Mouse (Mus musculus) midbrain, embryonic 15.5 days (tissue): ENCODE results near the gene Ank2. TPM values are rescaled to one million over a fixed set of nuclear protein-coding genes. Genes with fewer than 3 reads are reported as not detected.

Experiments
- ATAC-seq: fragments of 200-750 bp; cut with Nextera tagmentation; replicated peaks from 2 replicates; pipeline ENCODE4 v1.8.0; 2017; ENCODE audit warnings: moderate TSS enrichment
- H3K27ac ChIP-seq: fragments of 300-500 bp; sonication (generic); 2 replicates; pipeline ENCODE4 v1.5.1; 2015; ENCODE audit warnings: mild to moderate bottlenecking, inconsistent platforms
- H3K27me3 ChIP-seq: fragments of 300-500 bp; sonication (generic); replicated peaks from 2 replicates; pipeline ENCODE4 v1.6.1; 2015; ENCODE audit warnings: inconsistent platforms
- H3K36me3 ChIP-seq: fragments of 300-500 bp; sonication (generic); replicated peaks from 2 replicates; pipeline ENCODE4 v1.6.1; 2015; ENCODE audit warnings: inconsistent platforms
- H3K4me1 ChIP-seq: fragments of 300-500 bp; sonication (generic); 2 replicates; pipeline ENCODE4 v1.6.1; 2015; ENCODE audit warnings: inconsistent platforms
- H3K4me2 ChIP-seq: fragments of 300-500 bp; sonication (generic); 2 replicates; pipeline ENCODE4 v1.6.1; 2015; ENCODE audit warnings: inconsistent platforms, mild to moderate bottlenecking, moderate library complexity
- H3K4me3 ChIP-seq: fragments of 300-500 bp; sonication (generic); 2 replicates; pipeline ENCODE4 v1.5.1; 2015; ENCODE audit warnings: mild to moderate bottlenecking, inconsistent platforms
- H3K9ac ChIP-seq: fragments of 300-500 bp; sonication (generic); 2 replicates; pipeline ENCODE4 v1.6.1; 2015; ENCODE audit warnings: mild to moderate bottlenecking, inconsistent platforms
- H3K9me3 ChIP-seq: fragments of 300-500 bp; sonication (generic); 2 replicates; pipeline ENCODE4 v1.6.1; 2016; ENCODE audit warnings: inconsistent platforms
- WGBS: fragments of 180-500 bp; shearing (Covaris S2); methylation state at CpG from one replicate; pipeline ENCODE4 v1.1.7; 2015; ENCODE audit warnings: mixed read lengths; 5-methylcytosine and 5-hydroxymethylcytosine counted together
- polyA plus RNA-seq: library from polyadenylated mRNA; unstranded; fragments of >200 nt; fragmentation: Nextera tagmentation; extraction: Ambion mirVana; gene quantifications from 2 replicates; pipeline ENCODE4 v1.2.1, GENCODE M21; 2015

Gene Ank2
- polyA plus RNA-seq, 1 experiment from 2014 or later: 216 TPM

DNA sequence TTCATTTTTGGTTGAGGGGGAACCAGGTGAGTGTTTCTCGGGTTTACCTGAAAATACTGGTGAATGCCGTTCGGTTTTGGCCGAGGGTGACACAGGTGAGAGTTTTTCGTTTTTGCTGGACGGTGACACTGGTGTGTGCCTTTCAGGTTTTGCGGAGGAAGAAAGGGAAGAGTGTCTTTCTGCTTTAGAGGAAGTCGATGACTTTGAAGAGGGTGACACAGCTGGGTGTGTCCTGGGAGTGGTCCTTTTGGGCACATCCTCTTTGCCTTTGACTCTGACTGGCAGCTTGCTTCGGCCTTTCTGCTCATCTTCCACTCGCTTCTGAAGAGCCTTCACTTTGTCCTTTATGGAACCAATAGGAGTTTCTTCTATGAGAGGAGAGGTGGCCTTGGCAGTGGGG, 552.6 kb downstream of the Ank2 start:
- Histone ChIP-seq H3K4me2 (no peak overlapping the region), H3K4me1 (no peaks in the 10 kb centered on the region), H3K36me3 (peaks cover 62% of the 10 kb centered on the region), H3K4me3 (no peak overlapping the region), H3K9me3 (no peaks in the 10 kb centered on the region), H3K9ac (no peak overlapping the region), H3K27ac (no peak overlapping the region), H3K27me3 (no peaks in the 10 kb centered on the region)
- 97% methylated on average over 10 of the region's 10 CpGs for WGBS
- ATAC-seq: no peak

DNA sequence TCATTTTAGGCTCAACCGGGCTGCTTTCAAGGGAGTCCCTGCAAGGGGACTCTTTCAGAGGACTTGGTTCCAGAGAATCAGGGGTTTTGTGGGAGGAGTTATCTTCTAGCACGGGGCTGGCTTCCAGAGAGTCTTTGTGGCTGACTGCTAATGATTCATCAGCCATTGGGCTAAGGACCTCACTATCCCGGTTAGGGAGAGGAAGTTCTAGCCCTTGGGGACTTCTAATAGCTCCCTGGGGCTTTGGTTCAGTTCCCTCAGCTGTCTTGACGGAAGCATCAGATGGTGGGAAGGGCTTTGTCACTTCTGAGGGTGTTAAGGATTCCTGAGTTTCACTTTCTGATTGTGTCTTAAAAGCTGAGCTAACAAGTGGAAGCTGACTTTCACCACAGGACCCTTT, 554.3 kb downstream of the Ank2 start:
- Histone ChIP-seq H3K9ac (no peak overlapping the region), H3K27me3 (no peaks in the 10 kb centered on the region), H3K4me2 (no peak overlapping the region), H3K9me3 (no peaks in the 10 kb centered on the region), H3K27ac (no peak overlapping the region), H3K4me1 (no peaks in the 10 kb centered on the region), H3K36me3 (peaks cover 68% of the 10 kb centered on the region), H3K4me3 (no peak overlapping the region)
- no peak for ATAC-seq
- WGBS: 73% methylated on average over 4 of the region's 4 CpGs

DNA sequence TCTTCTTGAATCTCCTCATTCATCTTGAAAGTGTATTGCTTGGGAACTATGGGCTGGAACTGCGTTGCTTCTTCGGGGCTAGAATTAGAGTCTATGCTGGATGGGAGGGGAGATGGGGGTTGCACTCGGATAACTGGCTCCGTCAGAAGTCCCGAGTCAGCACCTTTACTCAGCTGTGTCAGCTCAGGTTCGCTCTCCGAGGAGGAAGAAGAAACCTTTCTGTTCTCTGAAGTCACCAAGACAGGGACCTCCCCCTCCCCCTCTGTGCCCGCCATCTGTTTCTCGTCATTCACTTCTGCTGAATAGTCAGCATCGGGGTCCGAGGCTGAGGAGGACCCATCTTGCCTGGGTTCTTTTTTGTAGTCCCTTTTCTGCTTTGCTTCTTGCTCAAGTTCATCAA, 555.1 kb downstream of the Ank2 start:
- no peak overlapping the region for H3K9ac ChIP-seq
- H3K4me2 ChIP-seq: no peak overlapping the region
- ATAC-seq: no peak
- H3K9me3 ChIP-seq: no peaks in the 10 kb centered on the region
- no peaks in the 10 kb centered on the region for H3K27me3 ChIP-seq
- no peak overlapping the region for H3K4me3 ChIP-seq
- H3K36me3 ChIP-seq: peaks cover 70% of the 10 kb centered on the region
- WGBS: 90% methylated on average over 11 of the region's 11 CpGs
- H3K27ac ChIP-seq: no peak overlapping the region
- H3K4me1 ChIP-seq: no peaks in the 10 kb centered on the region

DNA sequence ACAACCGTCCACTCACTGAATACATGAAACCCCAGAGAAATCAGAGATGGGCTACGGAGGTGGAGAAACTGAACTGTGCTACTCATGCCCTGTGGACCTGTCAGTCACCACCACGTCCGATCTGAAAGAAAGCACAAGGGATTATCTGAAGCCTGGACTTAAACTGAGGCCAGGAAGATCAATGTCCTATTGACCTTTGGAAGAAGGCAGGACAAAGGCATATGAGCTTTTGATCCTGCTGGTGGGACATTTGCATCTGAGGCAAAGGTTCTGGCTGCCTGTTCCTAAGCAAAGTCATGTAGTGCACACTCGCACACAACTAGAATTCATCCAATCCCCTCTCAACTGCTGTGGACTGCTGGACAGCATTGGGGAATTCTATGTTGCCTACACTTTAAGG, 558.7 kb downstream of the Ank2 start:
- Histone ChIP-seq H3K4me2 (no peak overlapping the region), H3K9me3 (no peaks in the 10 kb centered on the region), H3K36me3 (peaks cover 67% of the 10 kb centered on the region), H3K4me1 (no peaks in the 10 kb centered on the region), H3K9ac (no peak overlapping the region), H3K27me3 (no peaks in the 10 kb centered on the region), H3K4me3 (no peak overlapping the region), H3K27ac (no peak overlapping the region)
- no peak for ATAC-seq
- WGBS: 24% methylated on average over 5 of the region's 5 CpGs

DNA sequence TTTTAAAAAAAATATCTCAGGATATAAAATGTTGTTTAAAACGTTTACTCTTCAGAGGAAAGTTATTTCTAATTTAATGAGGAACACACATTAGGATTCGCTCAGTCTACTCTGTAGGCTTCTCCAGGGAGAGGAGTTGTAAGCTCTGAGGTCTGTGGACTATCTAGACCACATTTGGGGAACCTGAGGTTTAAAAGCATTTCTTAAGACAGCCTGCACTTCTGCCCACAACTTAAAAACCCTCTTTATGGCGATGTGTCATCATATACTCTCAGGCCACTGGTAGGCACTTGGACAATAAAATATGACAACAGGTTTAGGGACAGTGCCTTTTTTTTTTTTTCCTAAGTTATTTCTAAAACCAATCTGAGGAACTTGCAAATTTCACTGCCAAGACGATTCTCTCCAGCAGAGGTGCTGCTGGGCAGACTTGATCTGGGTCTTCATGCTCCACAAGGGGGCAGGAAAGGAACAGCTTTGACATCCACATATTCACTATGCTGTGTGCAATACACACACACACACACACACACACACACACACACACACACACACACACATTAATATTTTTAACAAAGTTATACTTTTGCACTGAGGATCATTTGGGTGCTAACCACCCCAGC, 567.2 kb downstream of the Ank2 start:
- peak; percentile 44 for ATAC-seq
- no peak overlapping the region for H3K27ac ChIP-seq
- H3K36me3 ChIP-seq: peaks cover 42% of the 10 kb centered on the region
- H3K9me3 ChIP-seq: no peaks in the 10 kb centered on the region
- H3K4me3 ChIP-seq: no peak overlapping the region
- no peaks in the 10 kb centered on the region for H3K27me3 ChIP-seq
- WGBS: 74% methylated on average over 4 of the region's 4 CpGs
- no peak overlapping the region for H3K4me2 ChIP-seq
- no peaks in the 10 kb centered on the region for H3K4me1 ChIP-seq
- H3K9ac ChIP-seq: no peak overlapping the region

DNA sequence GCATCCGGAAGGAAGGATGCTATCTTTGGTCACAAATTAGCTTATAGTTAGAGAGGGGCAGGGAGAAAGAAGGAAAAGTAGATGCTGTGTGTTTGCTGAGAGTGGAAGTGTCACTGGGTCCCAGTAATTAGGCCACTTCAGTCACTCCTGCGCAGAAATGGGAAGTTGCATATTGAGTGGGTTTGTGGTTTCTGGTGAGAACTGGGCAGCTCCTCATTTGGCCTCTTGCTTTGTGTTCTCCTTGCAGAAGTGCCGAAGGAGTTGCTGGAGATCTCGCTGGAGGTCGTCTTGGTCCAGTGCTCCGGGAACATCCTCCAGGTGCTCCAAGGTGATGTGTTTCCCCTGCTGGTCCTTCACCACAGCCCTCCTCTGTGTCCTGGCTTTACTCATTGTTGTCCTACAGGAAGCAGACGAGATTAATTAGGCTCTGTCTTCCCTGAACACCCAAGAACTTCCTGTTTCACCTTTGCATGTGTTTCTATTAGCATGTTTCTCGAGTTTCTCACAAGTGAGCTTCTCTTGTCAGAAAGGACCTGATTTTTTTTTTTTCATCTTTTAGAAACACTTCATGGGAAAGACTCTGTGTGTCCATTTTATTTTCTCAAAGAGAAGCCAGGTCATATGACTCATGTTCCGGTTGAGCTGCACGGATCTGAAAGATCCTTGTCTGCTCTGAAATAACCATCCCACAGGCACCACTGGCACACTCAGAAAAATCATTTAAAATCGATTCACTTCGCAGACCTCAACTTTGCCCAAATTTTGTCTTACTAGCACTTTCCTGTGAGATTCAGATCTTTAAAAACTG, 575.4 kb downstream of the Ank2 start:
- Histone ChIP-seq H3K4me3 (no peak overlapping the region), H3K4me2 (no peak overlapping the region), H3K27me3 (no peaks in the 10 kb centered on the region), H3K27ac (no peak overlapping the region), H3K9ac (no peak overlapping the region), H3K36me3 (peaks cover 21% of the 10 kb centered on the region; the same call in 1 of the 2 replicates), H3K4me1 (no peaks in the 10 kb centered on the region), H3K9me3 (no peaks in the 10 kb centered on the region)
- WGBS: 83% methylated on average over 12 of the region's 12 CpGs
- ATAC-seq: no peak

DNA sequence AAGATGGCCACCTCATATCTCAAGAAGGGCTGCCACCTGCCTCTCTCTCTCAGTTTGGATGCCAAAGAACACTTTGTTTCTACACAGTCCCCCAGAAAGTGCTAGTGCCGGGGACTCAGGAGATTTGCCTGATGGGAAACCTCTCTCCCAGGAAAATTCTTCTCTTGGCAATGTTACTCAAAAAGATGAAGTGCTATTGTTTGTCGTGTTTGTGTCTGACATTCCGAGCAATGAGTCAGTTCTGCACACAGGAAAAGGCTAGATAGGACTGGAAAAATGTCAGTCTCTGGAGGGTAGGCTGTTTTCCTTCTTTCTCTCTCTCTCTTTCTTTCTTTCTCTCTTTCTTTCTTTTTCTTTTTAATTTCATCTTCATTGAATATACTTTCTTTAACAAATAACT, 577.2 kb downstream of the Ank2 start:
- 71% methylated on average over 3 of the region's 3 CpGs for WGBS
- Histone ChIP-seq H3K27ac (no peak overlapping the region), H3K9me3 (no peaks in the 10 kb centered on the region), H3K27me3 (no peaks in the 10 kb centered on the region), H3K4me3 (no peak overlapping the region), H3K4me2 (no peak overlapping the region), H3K4me1 (no peaks in the 10 kb centered on the region), H3K9ac (no peak overlapping the region), H3K36me3 (peaks cover 21% of the 10 kb centered on the region; the same call in 1 of the 2 replicates)
- ATAC-seq: no peak

DNA sequence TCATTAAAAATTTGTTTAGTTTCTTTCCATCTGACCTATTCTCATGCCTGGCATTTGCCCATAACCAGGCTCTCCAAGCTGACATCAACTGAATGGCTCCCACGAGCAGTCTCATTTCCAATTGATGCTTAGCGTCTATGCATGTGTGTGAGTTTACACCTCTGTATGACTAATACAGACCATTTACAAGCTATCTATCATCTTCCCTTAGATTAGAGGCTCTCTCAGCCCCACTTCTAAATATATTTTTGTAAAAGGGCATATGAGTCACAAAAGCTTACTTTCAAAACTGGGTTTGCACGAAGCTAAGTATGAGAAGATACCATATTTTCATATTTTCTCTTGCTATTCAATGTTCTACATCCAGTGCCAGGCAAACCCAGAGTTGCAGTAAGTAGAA, 578.9 kb downstream of the Ank2 start:
- no peak overlapping the region for H3K4me2 ChIP-seq
- no peaks in the 10 kb centered on the region for H3K4me1 ChIP-seq
- ATAC-seq: no peak
- 87% methylated on average over 3 of the region's 3 CpGs for WGBS
- no peak overlapping the region for H3K4me3 ChIP-seq
- H3K9ac ChIP-seq: no peak overlapping the region
- H3K27ac ChIP-seq: no peak overlapping the region
- H3K36me3 ChIP-seq: peaks cover 16% of the 10 kb centered on the region; the same call in 1 of the 2 replicates
- H3K27me3 ChIP-seq: no peaks in the 10 kb centered on the region
- H3K9me3 ChIP-seq: no peaks in the 10 kb centered on the region

DNA sequence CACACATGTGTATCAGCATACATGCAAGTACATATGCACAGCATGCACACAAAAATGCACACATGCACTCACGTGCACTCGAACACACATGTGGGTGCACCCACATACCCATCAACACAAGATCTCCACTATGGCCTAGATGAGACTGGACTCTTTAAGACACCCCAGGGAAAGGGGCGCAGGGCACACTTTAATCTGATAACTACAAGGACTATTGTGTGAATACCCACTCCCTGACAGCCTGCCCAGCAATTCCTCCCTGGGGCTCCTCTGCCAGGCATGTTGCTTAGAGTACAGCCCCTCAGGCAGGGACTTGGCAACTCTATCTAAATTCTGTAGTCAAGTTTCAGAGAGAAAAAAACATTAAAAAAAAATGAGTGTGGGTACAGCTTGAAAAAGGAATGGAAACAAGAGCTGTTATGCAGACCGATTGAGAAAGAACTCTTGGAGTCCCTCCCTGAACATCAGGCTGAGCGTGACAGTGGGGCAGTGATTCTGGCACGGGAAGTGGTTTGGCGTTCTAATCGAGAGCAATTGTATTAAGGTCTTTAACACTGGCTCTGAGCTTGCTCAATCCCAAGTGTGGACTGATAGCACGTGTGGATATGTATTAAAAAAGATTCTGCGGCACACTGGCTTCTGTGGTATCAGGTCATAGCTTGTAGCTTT, 580.2 kb downstream of the Ank2 start:
- Histone ChIP-seq H3K36me3 (peaks cover 16% of the 10 kb centered on the region; the same call in 1 of the 2 replicates), H3K9me3 (no peaks in the 10 kb centered on the region), H3K4me1 (no peaks in the 10 kb centered on the region), H3K4me2 (no peak overlapping the region), H3K27ac (no peak overlapping the region), H3K4me3 (no peak overlapping the region), H3K9ac (no peak overlapping the region), H3K27me3 (no peaks in the 10 kb centered on the region)
- ATAC-seq: peak; percentile 27; the same call in 1 of the 2 replicates
- 81% methylated on average over 10 of the region's 10 CpGs for WGBS

DNA sequence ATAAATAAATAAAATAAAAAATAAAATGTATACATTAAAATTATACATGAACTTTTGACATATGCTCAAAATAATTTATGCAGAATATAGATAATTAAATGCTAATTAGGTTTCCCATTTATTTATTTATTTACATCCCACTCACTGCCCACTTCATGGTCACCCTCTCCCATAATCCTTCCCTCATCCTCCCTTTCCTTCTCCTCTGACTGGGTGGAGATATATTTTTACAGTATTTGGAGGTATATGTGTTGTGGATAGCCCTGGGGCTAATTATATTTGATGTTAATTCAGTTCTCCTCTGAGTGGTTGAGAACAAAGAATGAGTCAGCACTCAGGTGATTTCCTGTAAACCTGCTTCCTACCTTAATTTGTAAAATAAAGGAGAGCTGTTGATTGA, 582.8 kb downstream of the Ank2 start:
- Histone ChIP-seq H3K4me3 (no peak overlapping the region), H3K9ac (no peak overlapping the region), H3K4me1 (no peaks in the 10 kb centered on the region), H3K4me2 (no peak overlapping the region), H3K9me3 (no peaks in the 10 kb centered on the region), H3K36me3 (0 out of 2 replicates have a peak, but pooled peaks cover 3% of the 10 kb centered on the region), H3K27me3 (no peaks in the 10 kb centered on the region), H3K27ac (no peak overlapping the region)
- ATAC-seq: no peak

DNA sequence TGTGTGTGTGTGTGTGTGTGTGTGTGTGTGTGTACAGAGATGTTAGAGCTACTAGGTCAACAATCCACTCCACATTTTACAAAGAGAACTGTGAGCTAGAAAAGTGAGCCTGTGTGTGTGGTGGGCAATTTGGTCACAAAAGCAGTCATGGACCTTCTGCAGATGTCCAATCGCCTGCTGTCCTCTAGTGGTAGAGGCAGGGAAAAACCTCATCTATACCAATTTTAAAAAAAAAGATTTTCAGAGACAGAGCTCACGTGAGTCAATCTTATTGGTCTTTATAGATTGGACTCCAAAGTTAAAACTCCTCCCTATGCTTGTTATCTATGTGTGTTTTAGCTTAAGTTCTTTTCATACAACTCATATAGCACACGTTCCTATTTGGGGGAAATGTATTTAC, 595.6 kb downstream of the Ank2 start:
- Histone ChIP-seq H3K4me2 (no peak overlapping the region), H3K27me3 (no peaks in the 10 kb centered on the region), H3K4me3 (no peak overlapping the region), H3K27ac (no peak overlapping the region), H3K36me3 (no peaks in the 10 kb centered on the region), H3K4me1 (no peaks in the 10 kb centered on the region), H3K9me3 (no peaks in the 10 kb centered on the region), H3K9ac (no peak overlapping the region)
- 14% methylated on average over 3 of the region's 3 CpGs for WGBS
- ATAC-seq: peak; percentile 90

DNA sequence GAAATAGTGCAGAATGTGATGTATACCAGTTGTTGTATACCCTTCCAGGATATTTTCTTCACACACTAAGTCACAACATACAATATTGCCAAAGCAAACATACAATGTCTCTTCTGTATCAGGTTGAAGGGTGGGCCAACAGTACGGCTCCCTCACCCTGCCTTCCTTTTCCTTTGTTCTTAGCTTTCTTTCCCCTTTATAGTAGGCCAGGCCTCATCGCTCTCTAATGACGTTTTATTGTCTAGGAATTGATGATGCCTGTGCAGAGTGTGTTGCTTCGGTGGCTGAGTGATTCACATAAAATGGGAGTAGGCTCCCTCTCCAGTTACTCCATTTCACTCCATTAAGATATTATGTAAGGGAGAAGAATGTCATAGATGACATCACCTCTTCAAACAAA, 612.5 kb downstream of the Ank2 start:
- H3K4me3 ChIP-seq: no peak overlapping the region
- no peak overlapping the region for H3K9ac ChIP-seq
- no peak for ATAC-seq
- H3K4me2 ChIP-seq: no peak overlapping the region
- no peak overlapping the region for H3K27ac ChIP-seq
- 80% methylated on average over 4 of the region's 4 CpGs for WGBS
- H3K27me3 ChIP-seq: no peaks in the 10 kb centered on the region
- H3K9me3 ChIP-seq: no peaks in the 10 kb centered on the region
- H3K36me3 ChIP-seq: no peaks in the 10 kb centered on the region
- no peaks in the 10 kb centered on the region for H3K4me1 ChIP-seq
